Mouse (Mus musculus) spleen, postnatal 4 days (tissue): ENCODE data around the gene Slc5a5.

Experiments used
- DNase-seq, 2 experiments: peaks; one replicate each; pipeline ENCODE4 v3.0.0; 2022; ENCODE audit warnings: low spot score in 2 of 2

Slc5a5 gene

GRCm38 (mm10) chr8:70833520-70833919 lies 59.0 kb downstream of the Slc5a5 start:
- DNase-seq = no peak

- DNase-seq = no peak
Observed at GRCm38 (mm10) chr8:70833018-70833482, 59.5 kb downstream of the Slc5a5 start.
